Mouse (Mus musculus): ENCODE data around the gene Krt90.
A peak's percentile ranks its signal among the peaks of the same experiment; 100 is the strongest.
"Not testable (repeated sequence)": the region's sequence is repeated elsewhere in the genome, so short reads cannot be mapped to it uniquely, and the experiment has no call there.

Gene Krt90

DNA sequence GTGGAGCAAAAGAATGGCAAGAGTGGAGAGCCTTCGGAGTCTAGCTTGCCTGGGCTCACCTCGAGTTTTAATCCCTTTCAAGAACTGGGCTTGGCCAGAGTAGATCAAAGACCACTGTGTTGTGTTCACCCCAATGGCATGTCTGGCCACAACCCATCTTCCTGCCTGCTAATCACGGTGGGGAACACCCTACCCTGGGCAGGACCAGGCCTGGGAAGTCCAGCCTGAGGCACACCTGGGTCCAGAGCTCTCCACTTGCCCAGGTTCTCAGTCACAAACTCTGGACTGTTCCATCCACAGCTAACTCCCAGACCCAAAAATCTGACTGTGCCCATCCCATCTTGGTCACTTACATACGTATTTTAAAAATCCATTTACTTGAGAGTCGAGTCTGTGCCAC lies at the start of gene Krt90:
Gene Krt90 (minus strand): TSS at position 101 of the 400 bp plus-strand sequence.
- DNase-seq (ENCODE audit: low spot score) = no peak

DNA sequence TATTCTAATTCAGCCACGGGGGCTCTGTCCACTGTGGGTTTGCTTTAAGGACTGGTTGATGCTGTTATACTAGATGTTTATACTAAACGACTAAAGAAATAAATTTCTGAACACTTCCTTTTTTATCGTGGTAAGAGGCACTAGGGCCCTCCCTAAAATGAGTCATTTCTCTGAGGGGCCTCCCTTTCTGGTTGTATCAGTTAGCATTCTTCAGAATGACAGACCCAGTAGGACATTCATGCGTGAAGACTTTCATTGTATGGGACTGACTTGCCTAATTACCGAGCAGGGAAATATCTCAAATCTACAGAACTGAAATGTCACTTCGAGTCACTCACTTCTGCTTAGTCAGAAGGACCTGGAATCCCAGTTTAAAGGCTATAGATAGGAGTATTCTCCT lies 36.4 kb upstream of the Krt90 start:
- DNase-seq (ENCODE audit: low spot score) = no peak

DNA sequence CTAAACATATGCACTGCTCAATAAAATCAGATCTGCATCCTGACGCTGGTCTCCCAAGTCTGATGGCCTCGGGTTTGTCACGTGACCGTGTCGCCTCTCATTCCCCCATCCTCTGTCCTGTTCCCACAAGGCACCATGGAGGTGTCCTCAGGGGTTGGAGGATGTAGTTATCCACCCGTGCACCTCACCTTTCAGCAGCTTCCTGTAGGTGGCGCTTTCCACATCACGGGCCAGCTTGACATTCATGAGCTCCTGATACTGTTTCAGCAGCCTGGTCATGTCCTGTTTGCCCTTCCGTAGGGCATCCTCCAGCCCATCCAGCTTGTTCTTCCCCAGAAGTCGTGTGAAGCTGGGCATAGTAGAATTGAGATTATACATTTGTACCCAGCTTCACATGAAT lies 25.5 kb upstream of the Krt90 start:
- DNase-seq (ENCODE audit: low spot score) = no peak

DNA sequence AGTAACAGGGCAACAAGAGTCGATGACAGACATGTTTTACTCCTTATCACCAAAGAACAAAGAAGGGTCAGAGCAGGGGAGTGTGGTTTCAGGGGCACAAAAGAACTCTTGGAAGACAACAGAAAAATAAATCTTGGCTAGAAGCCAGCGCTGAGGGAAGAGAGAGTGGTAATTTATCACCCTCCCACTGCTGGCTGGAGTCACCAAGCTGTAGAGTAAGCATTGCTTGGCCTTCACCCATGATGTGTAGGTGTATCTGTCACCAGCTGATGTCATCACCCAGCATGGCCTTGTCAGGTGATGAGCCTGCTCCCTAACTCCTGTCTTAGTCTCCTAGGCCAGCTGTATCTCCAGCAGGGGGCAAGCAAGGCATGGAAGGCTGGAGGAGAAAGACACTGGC lies 21.7 kb upstream of the Krt90 start:
- DNase-seq (ENCODE audit: low spot score) = no peak

DNA sequence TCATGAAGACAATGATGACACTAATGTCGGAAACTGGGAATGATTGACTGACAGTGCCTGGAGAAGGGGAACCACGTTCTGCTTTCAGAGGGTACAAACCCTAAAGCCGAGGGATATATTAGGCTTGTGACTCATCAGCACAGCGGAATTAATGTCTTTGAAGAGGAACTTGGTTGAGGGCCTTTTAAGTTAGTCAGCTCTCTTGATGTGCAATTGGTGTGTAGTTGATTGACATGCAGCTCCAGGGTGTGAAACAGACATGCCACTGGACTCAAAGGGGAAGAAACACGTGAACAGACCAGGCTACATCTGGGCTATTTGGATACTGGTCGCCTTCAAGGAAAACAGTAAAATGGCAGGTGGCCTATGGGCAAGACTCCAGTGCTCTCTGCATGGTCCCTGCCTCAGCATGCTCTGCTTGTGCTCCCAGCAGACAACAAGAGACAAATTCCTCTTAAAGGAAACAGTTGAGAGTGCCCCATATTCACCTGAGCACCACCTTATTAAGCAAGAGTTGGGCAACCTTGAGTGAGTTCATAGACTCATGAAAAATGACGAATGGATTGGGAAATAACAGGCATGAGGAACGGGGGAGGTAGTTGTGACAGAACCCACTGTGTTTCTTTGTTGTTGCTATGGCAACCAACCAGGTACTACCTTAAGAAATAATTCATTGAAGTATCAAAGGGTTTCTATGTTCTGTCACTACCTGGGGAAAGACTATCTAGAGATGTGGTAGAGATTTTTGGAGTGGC lies 20.6 kb upstream of the Krt90 start:
- no peak for DNase-seq (ENCODE audit: low spot score)

DNA sequence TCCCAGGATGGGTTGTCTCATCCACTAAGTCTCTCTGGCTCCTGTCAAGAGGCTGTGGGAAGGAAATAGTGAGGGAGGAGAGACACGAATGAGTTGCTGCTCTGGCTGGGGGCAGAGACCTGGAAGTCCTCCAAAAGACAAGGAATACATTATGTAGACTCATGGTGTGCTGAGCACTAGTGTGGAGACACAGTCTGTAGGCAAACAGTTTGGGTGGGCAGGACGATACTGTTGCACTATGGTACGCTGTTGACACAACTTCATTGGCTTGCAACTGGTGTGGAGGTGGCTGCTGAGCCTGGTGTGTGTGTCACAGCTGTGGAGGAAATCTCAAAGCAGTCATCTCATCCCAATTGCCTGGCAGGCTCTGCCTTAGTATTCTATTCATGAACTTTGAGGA lies 19.0 kb upstream of the Krt90 start:
- no peak for DNase-seq (ENCODE audit: low spot score)

DNA sequence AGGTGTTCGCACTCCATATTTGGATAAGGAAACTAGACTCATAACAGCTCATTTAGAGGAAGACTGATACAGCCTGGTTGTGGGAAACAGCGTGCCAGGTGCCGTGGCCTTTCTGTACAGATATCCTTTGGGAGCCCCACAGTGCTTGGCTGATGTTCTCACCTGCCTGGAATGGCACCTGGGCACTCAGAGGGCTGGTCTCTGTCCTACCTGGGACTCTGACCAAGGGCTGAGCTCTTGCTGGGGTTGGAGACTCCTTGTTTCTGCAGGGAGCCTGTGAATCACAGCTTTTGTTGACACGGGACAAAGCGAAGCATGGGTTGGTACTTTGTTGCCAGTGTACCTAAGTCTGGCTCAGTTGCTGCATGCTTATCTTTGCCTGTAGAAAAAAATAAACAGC lies 12.8 kb upstream of the Krt90 start:
- DNase-seq (ENCODE audit: low spot score) = no peak

DNA sequence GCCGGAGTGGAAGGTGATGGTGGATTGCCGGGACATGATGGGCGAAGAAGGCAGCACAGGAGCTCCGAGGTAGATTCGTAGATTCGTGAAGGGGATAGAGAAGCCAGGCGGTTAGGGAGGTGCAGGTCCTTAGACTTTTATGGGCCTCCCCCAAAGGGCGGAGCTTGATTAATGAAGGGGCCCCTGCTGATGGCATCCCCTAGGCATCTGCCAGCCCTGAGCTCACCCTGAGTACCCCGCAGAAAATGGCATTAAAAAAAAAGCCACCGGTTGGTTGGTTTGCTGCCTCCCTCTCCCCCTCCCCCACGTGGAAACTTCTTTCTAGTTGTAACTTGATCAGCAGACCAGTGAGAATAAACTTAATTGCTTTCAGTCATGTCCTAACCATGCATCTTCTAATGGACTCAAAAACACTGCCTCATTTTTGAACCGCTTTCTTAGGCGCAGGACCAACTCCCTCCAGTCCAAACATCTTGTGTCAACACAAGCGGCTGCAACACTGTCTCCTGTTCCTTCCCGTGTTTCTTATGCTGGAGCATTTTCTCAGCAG lies 11.1 kb upstream of the Krt90 start, which contains the start of gene Krt75:
Gene Krt75 (minus strand): TSS at position 109 of the 550 bp plus-strand sequence.
- DNase-seq (ENCODE audit: low spot score) = no peak

DNA sequence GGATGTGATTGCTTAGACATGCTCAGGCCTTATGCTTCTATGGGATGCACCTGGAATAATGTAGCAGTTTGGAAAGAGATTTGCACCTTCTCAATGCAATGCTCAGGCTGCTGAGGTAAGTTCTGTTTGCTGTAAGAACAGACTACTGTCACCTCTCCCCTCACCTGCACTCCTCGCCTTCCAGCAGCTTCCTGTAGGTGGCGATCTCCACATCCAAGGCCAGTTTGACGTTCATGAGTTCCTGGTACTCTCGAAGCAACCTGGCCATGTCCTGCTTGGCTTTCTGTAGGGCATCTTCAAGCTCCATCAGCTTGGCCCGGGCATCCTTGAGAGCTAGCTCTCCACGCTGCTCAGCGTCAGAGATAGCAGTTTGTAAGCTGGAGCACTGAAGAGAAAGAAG lies 5.0 kb upstream of the Krt90 start:
- no peak for DNase-seq (ENCODE audit: low spot score)

DNA sequence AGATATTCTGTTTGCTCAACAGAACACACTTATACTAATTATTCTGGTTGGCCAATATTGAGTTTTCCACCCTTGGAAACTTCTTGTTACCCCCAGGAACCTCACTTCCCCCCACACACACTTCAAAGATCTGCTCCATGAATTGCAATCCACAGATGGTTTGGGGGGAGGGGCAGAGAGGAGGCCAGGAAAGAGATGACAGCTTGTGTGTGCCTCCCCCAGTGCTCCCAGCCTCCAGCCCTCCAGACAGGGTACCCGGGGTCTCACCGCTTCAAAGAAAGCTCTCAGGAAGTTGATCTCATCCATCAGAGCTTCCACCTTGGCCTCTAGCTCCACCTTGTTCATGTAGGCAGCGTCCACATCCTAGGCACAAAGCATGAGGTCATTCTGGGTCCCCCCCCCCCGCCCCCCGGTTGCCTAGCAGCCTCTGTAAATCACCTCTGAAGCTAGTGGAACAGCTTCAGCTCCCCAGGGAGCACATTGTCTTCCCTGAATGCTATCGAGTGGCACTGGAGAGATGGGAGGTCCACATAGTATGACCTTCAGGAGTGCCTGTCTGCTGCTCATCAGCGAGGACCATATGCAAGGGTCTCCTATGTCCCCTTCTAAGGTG lies 4.6 kb downstream of the Krt90 start:
- DNase-seq (ENCODE audit: low spot score) = no peak

DNA sequence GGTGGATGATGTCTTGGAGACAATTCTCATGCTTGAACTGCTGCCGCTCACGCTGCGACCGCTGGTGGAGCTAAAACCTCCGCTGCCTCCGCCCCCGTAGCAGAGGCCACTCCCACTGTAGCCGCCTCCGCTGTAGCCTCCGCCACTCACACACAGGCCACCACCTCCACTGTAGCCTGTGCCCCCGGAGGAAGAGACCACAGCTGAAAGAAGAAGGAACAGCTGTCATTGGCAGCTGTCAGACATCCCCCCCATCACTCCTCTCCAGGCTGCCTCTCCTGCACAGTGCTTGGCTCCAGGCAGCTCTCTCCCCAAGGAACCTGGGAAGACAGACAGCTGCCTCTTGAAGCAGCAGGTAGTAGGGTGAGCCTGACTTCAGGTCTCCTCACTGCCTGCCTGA lies 9.6 kb downstream of the Krt90 start:
- DNase-seq (ENCODE audit: low spot score) = no peak

DNA sequence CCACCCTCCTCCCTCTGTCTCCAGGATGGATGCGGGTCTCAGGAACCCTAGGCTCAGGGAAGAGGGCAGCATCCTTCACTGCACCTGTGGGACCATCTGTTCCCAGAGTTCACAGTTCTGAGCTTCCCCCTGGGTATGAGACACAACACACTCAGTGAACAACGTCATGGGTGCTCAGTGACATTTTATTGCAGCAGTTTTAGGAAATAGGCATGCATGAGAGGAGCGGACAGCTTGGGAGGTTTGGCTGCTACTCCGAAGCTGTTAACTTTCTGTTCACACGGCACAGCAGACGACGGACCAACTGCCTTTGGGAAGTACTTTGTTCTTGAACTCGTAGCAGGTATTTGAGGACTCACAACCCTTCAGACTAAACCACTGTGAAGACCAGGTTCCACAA lies 10.6 kb downstream of the Krt90 start:
- DNase-seq (ENCODE audit: low spot score) = no peak

DNA sequence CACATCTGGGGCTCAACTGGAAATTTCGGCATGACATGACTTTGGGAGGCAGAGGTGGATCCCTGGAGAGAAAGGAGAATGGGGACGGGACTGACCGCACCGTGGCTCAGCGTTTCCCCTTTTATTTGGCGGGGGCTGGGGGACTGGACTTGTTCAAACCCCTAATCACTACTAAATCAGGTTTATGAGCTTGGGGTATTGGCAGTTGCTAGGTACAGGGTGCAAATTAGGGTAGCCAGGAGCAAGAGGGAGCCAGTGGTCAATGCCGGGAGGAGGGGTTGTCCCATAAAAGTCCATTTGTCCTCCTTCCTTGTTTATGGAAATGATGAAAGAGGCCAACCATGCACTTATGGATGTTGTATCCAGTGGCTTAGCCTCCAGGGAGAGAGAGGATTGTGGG lies 12.2 kb downstream of the Krt90 start, which contains the start of gene Krt82:
Gene Krt82 (minus strand): TSS at position 101 of the 400 bp plus-strand sequence.
- DNase-seq (ENCODE audit: low spot score) = no peak

DNA sequence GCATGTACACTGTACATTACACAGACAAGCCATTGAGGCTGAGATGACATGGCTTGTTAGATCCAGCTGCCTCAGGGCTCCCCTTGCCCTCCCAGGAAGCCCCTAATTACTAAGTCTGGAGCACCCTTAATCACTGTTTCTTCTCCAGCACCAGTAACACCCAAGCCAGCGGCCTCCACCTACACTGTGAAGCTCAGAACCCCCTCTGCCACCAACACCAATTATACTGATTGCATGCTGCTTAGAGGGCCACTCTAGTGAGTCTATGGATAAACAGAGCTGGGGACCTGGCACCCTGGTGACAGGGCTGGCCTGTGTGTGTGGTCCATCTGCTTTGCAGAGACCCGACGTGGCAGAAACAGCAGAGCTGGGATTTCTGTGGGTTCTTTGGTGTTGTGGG lies 18.3 kb downstream of the Krt90 start:
- no peak for DNase-seq (ENCODE audit: low spot score)

DNA sequence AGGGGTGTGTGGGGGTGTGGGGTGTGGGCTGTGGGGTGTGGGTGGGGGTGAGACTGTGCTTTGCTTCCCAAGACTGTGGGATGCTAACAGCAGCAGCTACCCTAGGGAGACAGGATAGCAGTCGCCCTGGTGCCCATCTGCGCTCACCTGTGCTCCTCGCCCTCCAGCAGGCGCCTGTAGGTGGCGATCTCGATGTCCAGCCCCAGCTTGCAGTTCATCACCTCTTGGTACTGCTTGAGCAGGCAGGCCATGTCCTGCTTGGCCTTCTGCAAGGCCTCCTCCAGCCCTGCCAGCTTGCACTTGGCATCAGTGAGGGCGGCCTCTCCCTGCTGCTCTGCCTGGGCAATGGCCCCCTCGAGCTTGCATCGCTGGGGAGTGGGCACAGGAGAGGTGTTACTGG lies 20.2 kb downstream of the Krt90 start:
- DNase-seq (ENCODE audit: low spot score) = no peak

DNA sequence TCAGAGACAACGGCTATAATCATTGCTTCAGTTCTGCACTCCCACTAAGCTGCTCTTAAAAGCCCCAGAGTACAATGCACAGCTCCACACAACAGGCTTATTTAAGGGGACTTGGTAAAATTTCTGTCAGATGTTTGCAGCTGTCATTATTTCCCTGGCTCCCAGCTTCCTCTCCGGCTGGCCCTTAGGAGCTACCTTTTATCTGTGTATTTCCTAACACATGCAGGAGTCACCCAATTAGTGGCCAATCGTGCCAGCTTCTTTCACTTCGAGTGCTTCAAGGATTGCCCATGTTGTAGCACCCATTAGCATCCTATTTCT lies 24.2 kb downstream of the Krt90 start:
- DNase-seq (ENCODE audit: low spot score) = no peak

DNA sequence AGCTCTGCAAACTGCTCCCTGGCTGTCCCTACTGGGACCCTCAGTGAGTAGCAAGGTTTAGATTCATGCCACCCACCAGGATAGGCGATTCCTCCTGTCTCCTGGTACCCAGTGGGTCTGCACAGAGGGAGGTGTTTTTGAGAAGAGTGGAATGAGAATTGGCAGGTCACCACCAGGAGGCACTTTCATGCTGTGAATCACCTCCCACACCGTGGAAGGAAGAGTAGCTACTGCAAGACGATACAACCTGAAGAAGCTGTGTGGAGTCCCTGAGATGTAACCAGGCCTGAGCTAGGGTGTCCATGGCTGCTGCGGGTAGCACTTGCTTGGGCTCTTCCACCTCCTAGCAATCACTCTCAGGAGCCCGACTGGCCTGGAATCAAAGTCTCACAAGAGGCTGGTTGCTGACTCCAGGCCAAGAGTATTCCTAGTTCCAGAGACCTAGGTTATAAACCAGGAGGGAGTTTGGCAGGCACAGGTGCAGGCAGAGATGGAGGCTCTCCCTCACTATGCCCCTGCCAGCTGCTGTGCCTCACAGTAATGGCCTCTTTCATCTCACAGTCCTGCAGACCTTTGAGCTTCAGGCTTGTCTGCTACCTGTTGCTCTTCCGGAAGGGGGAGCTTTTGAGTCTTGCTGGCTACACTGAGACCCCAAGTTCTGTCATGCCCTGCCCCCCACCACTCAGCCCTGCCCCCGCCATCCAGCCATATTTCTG lies 24.7 kb downstream of the Krt90 start:
- DNase-seq (ENCODE audit: low spot score) = no peak

DNA sequence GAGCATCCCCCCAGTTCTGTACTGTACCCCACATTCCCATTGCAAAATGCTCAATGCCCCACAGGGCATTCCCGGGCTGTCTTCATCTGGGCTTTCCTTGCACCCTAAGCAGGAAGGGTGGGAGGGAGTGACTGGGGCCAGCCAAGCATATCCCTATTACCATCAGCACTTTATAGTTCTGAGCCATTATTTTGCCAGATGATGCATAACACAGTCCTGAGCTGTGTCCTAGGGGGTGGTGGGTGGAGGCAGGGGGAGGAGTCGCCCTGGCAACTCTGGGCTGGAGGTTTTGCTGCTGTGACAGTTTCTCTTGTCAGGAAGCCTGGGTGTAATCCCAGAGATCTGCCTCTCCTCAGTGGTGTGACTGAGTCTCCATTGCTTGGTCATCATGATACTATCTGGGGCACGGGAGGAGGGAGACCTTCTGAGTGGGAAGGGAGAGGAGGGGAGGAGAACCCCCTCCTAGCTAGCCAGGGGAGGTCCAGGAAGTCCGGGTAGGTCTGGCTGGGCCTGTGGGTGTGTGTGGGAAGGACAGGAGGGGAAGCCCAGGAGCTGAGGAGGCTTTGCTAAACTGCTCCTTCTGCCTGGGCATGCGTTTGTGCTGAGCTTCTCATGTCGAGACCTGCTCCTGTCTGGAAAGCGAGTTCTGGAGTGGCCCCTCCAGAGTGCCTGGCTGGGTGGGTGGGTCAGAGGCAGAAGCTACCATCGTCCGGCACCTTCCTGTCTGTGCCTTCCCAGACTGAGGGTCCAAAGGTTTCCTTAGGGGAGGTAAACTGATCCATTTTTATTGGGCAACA lies 26.5 kb downstream of the Krt90 start:
- no peak for DNase-seq (ENCODE audit: low spot score)

DNA sequence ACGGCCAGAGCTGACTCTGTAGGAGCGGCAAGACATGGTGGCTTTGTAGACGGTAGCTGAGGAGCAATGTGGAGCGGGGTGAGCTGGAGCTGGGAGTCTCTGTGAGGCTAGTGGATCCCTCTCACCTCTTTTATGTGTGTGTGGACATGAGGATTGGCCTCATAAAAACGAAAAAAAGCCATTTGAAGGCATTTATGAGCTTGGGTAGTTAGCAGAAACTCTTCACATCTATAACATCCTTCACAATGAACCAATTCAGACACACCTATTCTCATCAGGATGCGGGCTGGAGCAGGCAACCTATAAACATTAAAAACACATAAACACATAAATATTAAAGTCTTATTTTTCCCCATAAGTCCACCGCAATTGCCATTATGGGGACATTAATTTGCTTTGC lies 30.0 kb downstream of the Krt90 start, which contains the start of gene Krt84:
Gene Krt84 (minus strand): TSS at position 101 of the 400 bp plus-strand sequence.
- DNase-seq (ENCODE audit: low spot score) = no peak

DNA sequence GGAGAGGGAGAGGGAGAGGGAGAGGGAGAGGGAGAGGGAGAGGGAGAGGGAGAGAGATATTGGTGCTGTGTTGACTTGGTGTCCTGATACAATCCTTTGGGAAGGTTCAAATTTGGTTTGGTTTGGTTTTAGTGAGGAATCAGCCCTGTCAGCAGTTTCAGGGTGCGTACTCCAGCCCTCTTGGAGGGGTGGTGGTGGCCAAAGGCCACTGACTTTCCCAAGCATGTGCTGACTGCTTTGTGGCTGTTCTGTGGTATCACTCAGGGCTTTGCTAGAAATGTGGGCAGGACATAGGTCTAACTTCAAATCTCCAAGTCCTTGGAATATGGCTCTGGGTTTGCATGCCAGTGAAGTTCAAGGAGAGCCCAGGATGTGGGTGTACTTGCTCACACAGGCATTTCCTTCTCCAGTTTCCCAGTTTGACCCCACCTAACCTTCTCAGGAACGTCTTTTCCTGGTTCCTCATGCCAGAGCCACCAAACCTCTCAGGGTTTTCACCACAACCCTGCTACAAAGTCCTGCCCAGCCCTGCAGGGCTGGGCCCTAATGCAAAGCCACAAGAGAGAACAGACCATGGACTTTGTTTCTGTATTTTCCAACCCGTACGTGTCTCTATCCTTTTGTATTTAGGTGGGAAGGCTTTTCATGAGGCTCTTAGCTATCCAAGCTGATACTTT lies 40.1 kb downstream of the Krt90 start:
- no peak for DNase-seq (ENCODE audit: low spot score)

DNA sequence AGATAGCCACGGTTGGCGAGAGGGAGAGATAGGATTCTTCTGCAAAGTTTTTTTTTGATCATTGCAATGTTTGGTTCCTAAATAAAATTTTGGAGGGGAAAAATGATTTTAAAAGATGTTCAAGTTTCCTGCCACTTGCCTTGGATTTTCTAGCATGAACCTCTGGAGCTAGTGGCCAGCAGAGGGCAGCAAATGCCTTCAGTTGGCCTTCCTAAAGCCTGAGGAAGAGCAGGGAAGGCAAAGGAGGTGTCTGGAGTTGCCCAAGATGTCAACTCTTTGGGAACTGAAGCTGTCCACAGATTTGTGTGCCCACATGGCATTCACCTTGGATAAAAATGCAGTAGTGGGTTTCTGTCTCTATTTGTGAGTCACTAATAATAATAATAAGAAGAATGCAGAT lies 43.0 kb downstream of the Krt90 start:
- DNase-seq (ENCODE audit: low spot score) = peak; percentile 52

DNA sequence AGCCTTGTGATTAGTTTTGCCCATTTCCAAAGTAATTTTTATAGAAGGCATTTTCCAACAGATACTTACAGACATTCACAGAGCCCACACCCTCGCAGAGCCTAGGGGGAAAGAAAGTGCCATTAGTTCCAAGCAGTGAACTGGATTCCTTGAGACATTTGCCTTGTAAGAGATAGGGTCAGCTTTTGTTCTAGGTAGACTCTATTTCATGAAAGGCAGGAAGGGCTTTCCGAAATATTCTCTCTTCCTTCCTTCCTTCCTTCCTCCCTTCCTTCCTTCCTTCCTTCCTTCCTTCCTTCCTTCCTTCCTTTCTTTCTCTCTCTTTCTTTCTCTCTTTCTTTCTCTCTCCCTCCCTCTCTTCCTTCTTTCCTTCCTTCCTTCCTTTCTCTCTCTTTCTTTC lies 45.6 kb downstream of the Krt90 start, which contains the start of gene Gm49425:
Gene Gm49425 (minus strand): TSS at position 101 of the 400 bp plus-strand sequence.
- not testable (repeated sequence) for DNase-seq (ENCODE audit: low spot score)

Data from ovary, postnatal 10 days (tissue).